In the genomic region with DNA sequence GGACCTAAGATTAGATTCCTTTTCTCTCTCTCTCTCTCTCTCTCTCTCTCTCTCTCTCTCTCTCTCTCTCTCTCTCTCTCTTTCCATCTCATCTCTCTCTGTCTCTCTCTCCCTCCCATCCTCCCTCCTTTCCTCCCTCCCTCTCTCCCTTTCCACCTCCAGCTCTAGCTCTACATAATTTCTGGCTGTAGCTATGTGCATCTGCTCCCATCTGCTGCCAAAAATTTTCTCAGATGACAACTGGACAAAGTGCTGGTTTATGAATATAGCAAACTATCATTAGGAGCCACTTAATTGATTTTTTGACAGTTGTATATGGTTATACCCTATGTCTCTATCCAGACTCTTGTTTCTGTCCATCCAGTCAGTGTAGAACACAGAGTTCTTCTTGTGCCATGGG, we compare ENCODE assay signal across 17 mouse cellular contexts.
"Had no signal": no experiment of that assay in that cellular context is flagged by ENCODE, and none has a peak within 500 bp of the region (broad histone marks: within the 10 kb centered on the region; RNA-seq: fewer than 3 reads in every experiment).

No protein-coding gene starts in this region.

- H3K9ac ChIP-seq: intestine, embryonic 15.5 days; limb, embryonic 13.5 days; liver, embryonic 12.5 days; liver, embryonic 15.5 days; midbrain, embryonic 12.5 days had no signal

- H3K4me3 ChIP-seq: intestine, embryonic 15.5 days; limb, embryonic 10.5 days; limb, embryonic 13.5 days; liver, embryonic 12.5 days; liver, embryonic 15.5 days; midbrain, embryonic 12.5 days had no signal

- H3K4me2 ChIP-seq: intestine, embryonic 15.5 days; limb, embryonic 13.5 days; liver, embryonic 12.5 days; liver, embryonic 15.5 days; midbrain, embryonic 12.5 days had no signal

- DNase-seq: kidney, adult 11 months; kidney, adult 8-10 months; kidney, postnatal 14 days; kidney, postnatal 4 days; liver; lung, adult 18-20 months; right cerebral cortex, postnatal 4 days; thymus, postnatal 25 days had no signal

- H3K27me3 ChIP-seq: intestine, embryonic 15.5 days; limb, embryonic 13.5 days; liver, embryonic 12.5 days; liver, embryonic 15.5 days; midbrain, embryonic 12.5 days had no signal

- H3K9me3 ChIP-seq: intestine, embryonic 15.5 days; limb, embryonic 10.5 days; limb, embryonic 13.5 days; liver, embryonic 12.5 days; liver, embryonic 15.5 days; midbrain, embryonic 12.5 days had no signal

- H3K4me1 ChIP-seq: intestine, embryonic 15.5 days; limb, embryonic 10.5 days; limb, embryonic 13.5 days; liver, embryonic 12.5 days; liver, embryonic 15.5 days; midbrain, embryonic 12.5 days had no signal

- H3K36me3 ChIP-seq: intestine, embryonic 15.5 days; limb, embryonic 10.5 days; limb, embryonic 13.5 days; liver, embryonic 12.5 days; liver, embryonic 15.5 days; midbrain, embryonic 12.5 days had no signal

- H3K27ac ChIP-seq: intestine, embryonic 15.5 days; limb, embryonic 10.5 days; limb, embryonic 13.5 days; liver, embryonic 12.5 days; liver, embryonic 15.5 days; macrophage; midbrain, embryonic 12.5 days; stomach, postnatal 0 days had no signal

- ATAC-seq: intestine, embryonic 15.5 days; liver, embryonic 12.5 days; midbrain, embryonic 16.5 days had no signal
